Mouse (Mus musculus): Measurements from ENCODE around the gene Ndufs8.

- TF ChIP-seq POLR2A (IDR thresholded peaks at IDR 0.05; ENCODE audit: low read depth, low read length) = no peak
- no peak for TF ChIP-seq CTCF (IDR thresholded peaks at IDR 0.05; ENCODE audit: extremely low read depth, insufficient read length, insufficient replicate concordance, low read depth, low read length)
Observed at GRCm38 (mm10) chr19:3880054-3880848, 32.3 kb downstream of the Ndufs8 start.
